In genomic region chr10:95610666-95611330, GRCm38 (mm10) we compare ENCODE assay signal across 12 mouse cellular contexts. TPM values are rescaled to one million over a fixed set of nuclear protein-coding genes. Genes with fewer than 3 reads are reported as not detected.
DNase-seq lines count a peak whose midpoint lies in the region; ATAC-seq and TF ChIP-seq lines count a peak whose summit lies in the region.
"Had no signal": no experiment of that assay in that cellular context is flagged by ENCODE, and none has a peak within 500 bp of the region (broad histone marks: within the 10 kb centered on the region; RNA-seq: fewer than 3 reads in every experiment).

No protein-coding gene starts in this region.

- no peak overlapping the region for H3K4me3 ChIP-seq in kidney, embryonic 14.5 days (ENCODE audit: low read length)
- no peak overlapping the region for H3K4me3 ChIP-seq in kidney, postnatal 0 days (replicated peaks; ENCODE audit: low read depth, low read length)

- no peak overlapping the region for H3K9ac ChIP-seq in kidney, embryonic 14.5 days (ENCODE audit: low read depth, low read length)
- H3K9ac ChIP-seq in kidney, postnatal 0 days (ENCODE audit: low read depth, low read length) = 0 out of 2 replicates have a peak overlapping the region, but pooled peaks have one; percentile 35

- no peak for TF ChIP-seq CTCF in kidney, postnatal 0 days (IDR thresholded peaks at IDR 0.05; ENCODE audit: low read depth)

- H3K36me3 ChIP-seq in kidney, embryonic 14.5 days (ENCODE audit: control insufficient read depth, insufficient read depth, low read length) = no peaks in the 10 kb centered on the region
- no peaks in the 10 kb centered on the region for H3K36me3 ChIP-seq in kidney, postnatal 0 days (ENCODE audit: insufficient read depth, low read length)

- no peaks in the 10 kb centered on the region for H3K9me3 ChIP-seq in kidney, embryonic 14.5 days (ENCODE audit: control insufficient read depth, low read length)
- H3K9me3 ChIP-seq in kidney, postnatal 0 days (replicated peaks; ENCODE audit: low read length) = no peaks in the 10 kb centered on the region

- peak; percentile 13 for DNase-seq in gastrocnemius, postnatal 25 days
- no peak for DNase-seq in gastrocnemius, adult 8-10 months (ENCODE audit: low spot score in 2 of 2)
- no peak for DNase-seq in kidney, adult 11 months
- peak; percentile 40 for DNase-seq in embryo, embryonic 10.5 days (ENCODE audit: low spot score)
- DNase-seq in kidney, postnatal 0 days (ENCODE audit: low spot score) = no peak
- DNase-seq in adrenal gland, postnatal 36 days = no peak
- DNase-seq in gastrocnemius, postnatal 14 days = no peak
- DNase-seq: layer of hippocampus, postnatal 36 days; spleen, adult 18-20 months; thymus, postnatal 25 days had no signal

- H3K4me1 ChIP-seq in kidney, embryonic 14.5 days (ENCODE audit: control insufficient read depth, insufficient read depth, low read length) = peaks cover 15% of the 10 kb centered on the region; the same call in 1 of the 2 replicates
- peaks cover 7% of the 10 kb centered on the region; the same call in 1 of the 2 replicates for H3K4me1 ChIP-seq in kidney, postnatal 0 days (replicated peaks; ENCODE audit: insufficient read depth, low read length)

- no peaks in the 10 kb centered on the region for H3K27me3 ChIP-seq in kidney, embryonic 14.5 days (ENCODE audit: control insufficient read depth, insufficient read depth, low read length)
- H3K27me3 ChIP-seq in kidney, postnatal 0 days (ENCODE audit: insufficient read depth, low read length) = no peaks in the 10 kb centered on the region

- 33% methylated on average over 13 of the region's 16 CpGs for WGBS in kidney, embryonic 14.5 days
- 26% methylated on average over 13 of the region's 16 CpGs for WGBS in kidney, postnatal 0 days

- intact Hi-C loops in gastrocnemius, postnatal 14 days (cut with DNase I; ENCODE audit: low total_unique reads) = no loop called here

- no peak overlapping the region for H3K4me2 ChIP-seq in kidney, embryonic 14.5 days (replicated peaks; ENCODE audit: low read depth, low read length)
- peak overlapping the region; percentile 38 for H3K4me2 ChIP-seq in kidney, postnatal 0 days (ENCODE audit: low read length)

- no peak overlapping the region for H3K27ac ChIP-seq in kidney, embryonic 14.5 days (ENCODE audit: low read depth, low read length)
- H3K27ac ChIP-seq in kidney, postnatal 0 days = peak overlapping the region; percentile 54; the same call in 1 of the 2 replicates
- H3K27ac ChIP-seq: macrophage had no signal

- 0 out of 2 replicates have a peak, but pooled peaks have one; percentile 16 for ATAC-seq in kidney, embryonic 14.5 days (ENCODE audit: low FRiP score, low TSS enrichment)
- ATAC-seq in kidney, postnatal 0 days (replicated peaks; ENCODE audit: low FRiP score, low read depth) = no peak

RNA-seq across cellular contexts. Expression of gene Nudt4, which starts 46.9 kb away (rescaled TPM):
- 100 to 1,000 TPM; 179 to 274 TPM for total RNA-seq in gastrocnemius, postnatal 25 days (2021)
- 100 to 1,000 TPM; 270 to 418 (median 347) TPM for total RNA-seq in gastrocnemius, adult 8-10 months (2022)
- polyA plus RNA-seq in kidney, embryonic 14.5 days (2014; fragmentation: Nextera tagmentation; extraction: Ambion mirVana) = 97.8 and 143 TPM in 2 replicates
- 215 and 232 TPM in 2 replicates for polyA plus RNA-seq in kidney, postnatal 0 days (2015; fragmentation: Nextera tagmentation; extraction: Ambion mirVana)
- total RNA-seq in adrenal gland, postnatal 36 days (2021) = 100 to 1,000 TPM; 145 to 149 TPM
- total RNA-seq in gastrocnemius, postnatal 14 days (2021) = 100 to 1,000 TPM; 173 to 192 TPM

Comparison
In these comparisons a context has a peak if more than half of its experiments do, and no peak if none do; other contexts are left out.
1. DNase-seq: peak in gastrocnemius, postnatal 25 days (single experiment) and embryo, embryonic 10.5 days (single experiment); none in gastrocnemius, adult 8-10 months (0 of 2), kidney, adult 11 months (single experiment), kidney, postnatal 0 days (single experiment), adrenal gland, postnatal 36 days (0 of 2) and gastrocnemius, postnatal 14 days (single experiment).